Mouse (Mus musculus) embryonic facial prominence, embryonic 10.5 days (tissue): ENCODE results near the gene Gm4787. TPM values are rescaled to one million over a fixed set of nuclear protein-coding genes. Genes with fewer than 3 reads are reported as not detected.
"Not testable (repeated sequence)": the region's sequence is repeated elsewhere in the genome, so short reads cannot be mapped to it uniquely, and the experiment has no call there.

Source experiments
- DNase-seq: peaks from one replicate; pipeline ENCODE4 v3.0.0-alpha.2; 2017; ENCODE audit warnings: low spot score
- H3K27ac ChIP-seq: fragments of 300-500 bp; sonication (generic); replicated peaks from 2 replicates; pipeline ENCODE4 v1.5.1; 2016; ENCODE audit warnings: mild to moderate bottlenecking
- H3K27me3 ChIP-seq: fragments of 300-500 bp; sonication (generic); replicated peaks from 2 replicates; pipeline ENCODE4 v1.6.1; 2016; ENCODE audit warnings: low read depth, mild to moderate bottlenecking; ENCODE audit not compliant: poor library complexity, severe bottlenecking
- H3K36me3 ChIP-seq: fragments of 300-500 bp; sonication (generic); replicated peaks from 2 replicates; pipeline ENCODE4 v1.6.1; 2016; ENCODE audit warnings: mild to moderate bottlenecking, moderate library complexity
- H3K4me1 ChIP-seq: fragments of 300-500 bp; sonication (generic); 2 replicates; pipeline ENCODE4 v1.6.1; 2016
- H3K4me3 ChIP-seq: fragments of 300-500 bp; sonication (generic); 2 replicates; pipeline ENCODE4 v1.5.1; 2016; ENCODE audit warnings: mild to moderate bottlenecking, moderate library complexity
- H3K9me3 ChIP-seq: fragments of 300-500 bp; sonication (generic); 2 replicates; pipeline ENCODE4 v1.6.1; 2016; ENCODE audit warnings: mild to moderate bottlenecking
- WGBS: fragments of 180-500 bp; shearing (Covaris S2); methylation state at CpG from one replicate; pipeline ENCODE4 v1.1.7; 2016; 5-methylcytosine and 5-hydroxymethylcytosine counted together
- polyA plus RNA-seq: library from polyadenylated mRNA; unstranded; fragments of >200 nt; fragmentation: Nextera tagmentation; extraction: Ambion mirVana; gene quantifications from 2 replicates; pipeline ENCODE4 v1.2.1, GENCODE M21; 2016

Gm4787 gene
- polyA plus RNA-seq: 0.10 and 0.35 TPM in 2 replicates

- not testable (repeated sequence) for DNase-seq, H3K27me3 ChIP-seq
- WGBS: 77% methylated on average over 1 of the region's 1 CpGs
These were observed at the start of gene Gm4787 for GRCm38 (mm10) chr12:81379364-81379763. Gene Gm4787 (minus strand): TSS chr12:81379464.

GRCm38 (mm10) chr12:81421846-81422245 lies 42.6 kb upstream of the Gm4787 start, which contains the start of gene Adam4:
Gene Adam4 (minus strand): TSS chr12:81421946.
- H3K27me3 ChIP-seq: no peaks in the 10 kb centered on the region
- no peak within 1 kb of the TSS for H3K27ac ChIP-seq
- no peaks in the 10 kb centered on the region for H3K4me1 ChIP-seq
- H3K4me3 ChIP-seq: no peak within 1 kb of the TSS
- DNase-seq: no peak
- peaks cover 26% of the 10 kb centered on the region for H3K36me3 ChIP-seq
- 87% methylated on average over 1 of the region's 1 CpGs for WGBS
- peaks cover 20% of the 10 kb centered on the region for H3K9me3 ChIP-seq

More at GRCm38 (mm10) chr12:81379364-81379763, at the start of gene Gm4787:
- H3K27ac ChIP-seq, H3K4me1 ChIP-seq, H3K4me3 ChIP-seq, H3K9me3 ChIP-seq, H3K36me3 ChIP-seq: not testable (repeated sequence)

DNA sequence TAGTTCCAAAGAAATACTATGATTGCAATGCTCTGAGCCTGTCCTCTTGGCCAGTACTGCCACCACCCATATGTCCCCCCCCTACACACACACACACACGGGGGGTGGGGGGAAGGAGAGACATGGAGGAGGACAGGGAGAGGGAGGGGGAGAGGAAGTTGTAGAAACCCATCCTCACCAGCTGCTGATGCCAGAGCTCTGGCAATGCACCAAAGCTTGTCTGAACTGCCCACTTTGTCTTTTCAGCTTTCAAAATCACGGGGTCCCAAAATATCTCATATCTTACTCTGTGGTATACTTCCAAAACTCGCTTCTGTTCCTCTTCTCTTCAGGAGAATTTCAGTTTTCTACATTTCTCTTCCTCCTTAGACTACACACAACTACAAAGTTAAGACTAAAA lies 33.9 kb upstream of the Gm4787 start:
- Histone ChIP-seq H3K9me3 (no peaks in the 10 kb centered on the region), H3K36me3 (no peaks in the 10 kb centered on the region), H3K27me3 (no peaks in the 10 kb centered on the region), H3K4me3 (no peak overlapping the region), H3K27ac (no peak overlapping the region), H3K4me1 (no peaks in the 10 kb centered on the region)
- no peak for DNase-seq
- WGBS: 85% methylated on average over 3 of the region's 3 CpGs

- Histone ChIP-seq H3K4me3 (no peak overlapping the region), H3K27me3 (no peaks in the 10 kb centered on the region), H3K4me1 (no peaks in the 10 kb centered on the region), H3K27ac (no peak overlapping the region), H3K36me3 (no peaks in the 10 kb centered on the region), H3K9me3 (no peaks in the 10 kb centered on the region)
- no peak for DNase-seq
- 85% methylated on average over 3 of the region's 3 CpGs for WGBS
These were observed 29.7 kb upstream of the Gm4787 start for GRCm38 (mm10) chr12:81408966-81409365.

DNA sequence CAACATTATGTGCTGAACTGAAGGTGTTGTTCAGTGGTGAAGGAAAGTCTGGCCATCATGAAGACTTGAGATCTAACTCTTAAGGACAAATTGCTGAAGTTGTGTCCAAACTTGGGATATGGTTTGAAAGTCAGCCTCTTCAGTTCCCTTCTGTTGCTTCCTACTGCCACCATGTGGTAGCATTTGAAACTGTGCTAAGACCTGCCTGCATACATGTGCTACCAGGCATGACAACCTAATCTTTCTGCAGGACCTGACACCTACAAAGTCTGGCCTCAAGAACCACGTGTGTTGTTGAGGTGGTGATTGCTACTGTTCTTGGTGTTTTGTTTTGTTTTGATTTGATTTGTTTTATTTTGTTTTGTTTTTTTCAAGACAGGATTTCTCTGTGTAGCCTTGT lies 22.9 kb upstream of the Gm4787 start:
- DNase-seq: peak; percentile 45
- Histone ChIP-seq H3K36me3 (no peaks in the 10 kb centered on the region), H3K9me3 (no peaks in the 10 kb centered on the region), H3K27ac (no peak overlapping the region), H3K27me3 (no peaks in the 10 kb centered on the region), H3K4me1 (no peaks in the 10 kb centered on the region), H3K4me3 (no peak overlapping the region)
- 32% methylated on average over 1 of the region's 1 CpGs for WGBS

- Histone ChIP-seq H3K4me3 (no peak overlapping the region), H3K4me1 (peaks cover 26% of the 10 kb centered on the region), H3K27me3 (peaks cover 61% of the 10 kb centered on the region), H3K36me3 (no peaks in the 10 kb centered on the region), H3K27ac (no peak overlapping the region), H3K9me3 (no peaks in the 10 kb centered on the region)
- DNase-seq: no peak
- 73% methylated on average over 5 of the region's 5 CpGs for WGBS
These were observed 45.4 kb downstream of the Gm4787 start for GRCm38 (mm10) chr12:81333841-81334240.

GRCm38 (mm10) chr12:81332875-81333421 lies 46.3 kb downstream of the Gm4787 start, which contains the start of gene Slc8a3:
Gene Slc8a3 (minus strand): TSS chr12:81333180.
- Histone ChIP-seq H3K9me3 (no peaks in the 10 kb centered on the region), H3K27me3 (peaks cover 61% of the 10 kb centered on the region), H3K36me3 (no peaks in the 10 kb centered on the region), H3K4me1 (peaks cover 26% of the 10 kb centered on the region), H3K4me3 (peak within 1 kb of the TSS; percentile 74), H3K27ac (peak within 1 kb of the TSS; percentile 79)
- DNase-seq: peak; percentile 52
- under 1% methylated on average over 47 of the region's 47 CpGs for WGBS

GRCm38 (mm10) chr12:81331937-81332874 lies 47.1 kb downstream of the Gm4787 start:
- peak overlapping the region; percentile 79 for H3K27ac ChIP-seq
- peak; percentile 76 for DNase-seq
- H3K36me3 ChIP-seq: no peaks in the 10 kb centered on the region
- peaks cover 26% of the 10 kb centered on the region for H3K4me1 ChIP-seq
- H3K4me3 ChIP-seq: peak overlapping the region; percentile 74
- peaks cover 61% of the 10 kb centered on the region for H3K27me3 ChIP-seq
- no peaks in the 10 kb centered on the region for H3K9me3 ChIP-seq
- under 1% methylated on average over 50 of the region's 54 CpGs for WGBS

GRCm38 (mm10) chr12:81331046-81331638 lies 48.1 kb downstream of the Gm4787 start:
- Histone ChIP-seq H3K4me1 (peaks cover 26% of the 10 kb centered on the region), H3K27me3 (peaks cover 61% of the 10 kb centered on the region), H3K27ac (0 out of 2 replicates have a peak overlapping the region, but pooled peaks have one; percentile 15), H3K36me3 (no peaks in the 10 kb centered on the region), H3K4me3 (no peak overlapping the region), H3K9me3 (no peaks in the 10 kb centered on the region)
- WGBS: 33% methylated on average over 5 of the region's 5 CpGs
- DNase-seq: peak; percentile 10

Other genes with a start within 250 kb of the Gm4787 start
- gene Slc8a3, start 46.3 kb downstream of the Gm4787 start, polyA plus RNA-seq: 0.91 and 1.1 TPM in 2 replicates
- 0.70 and 0.89 TPM in 2 replicates for gene Adam4, start 42.5 kb upstream of the Gm4787 start, polyA plus RNA-seq
- 103 and 107 TPM in 2 replicates for gene Cox16, start 105.7 kb upstream of the Gm4787 start, polyA plus RNA-seq
- 29.8 and 32.3 TPM in 2 replicates for gene Gm20498, start 153.4 kb upstream of the Gm4787 start, polyA plus RNA-seq
- 35.3 and 35.9 TPM in 2 replicates for gene Synj2bp, start 153.4 kb upstream of the Gm4787 start, polyA plus RNA-seq
- 0.36 and 0.41 TPM in 2 replicates for gene Adam21, start 189.0 kb upstream of the Gm4787 start, polyA plus RNA-seq
- 88.4 and 90.9 TPM in 2 replicates for gene Med6, start 215.5 kb upstream of the Gm4787 start, polyA plus RNA-seq